Mouse (Mus musculus) kidney, embryonic 16.5 days (tissue): Measurements from ENCODE around the gene Rassf5. TPM values are rescaled to one million over a fixed set of nuclear protein-coding genes. Genes with fewer than 3 reads are reported as not detected.

Source experiments
- ATAC-seq: fragments of 200-750 bp; cut with Nextera tagmentation; 2 replicates; pipeline ENCODE4 v1.8.0; 2017; ENCODE audit warnings: moderate TSS enrichment; ENCODE audit not compliant: low FRiP score, low TSS enrichment
- H3K27ac ChIP-seq: fragments of 300-500 bp; sonication (generic); 2 replicates; pipeline ENCODE4 v1.5.1; 2014; ENCODE audit warnings: low read length
- H3K27me3 ChIP-seq: fragments of 300-500 bp; sonication (generic); 2 replicates; pipeline ENCODE4 v1.6.1; 2014; ENCODE audit warnings: low read length, control low read depth, mixed read lengths; ENCODE audit not compliant: insufficient read depth
- H3K36me3 ChIP-seq: fragments of 300-500 bp; sonication (generic); 2 replicates; pipeline ENCODE4 v1.6.1; 2014; ENCODE audit warnings: low read length, control low read depth, mixed read lengths; ENCODE audit not compliant: insufficient read depth
- H3K4me1 ChIP-seq: fragments of 300-500 bp; sonication (generic); 2 replicates; pipeline ENCODE4 v1.6.1; 2014; ENCODE audit warnings: low read length, control low read depth, mixed read lengths; ENCODE audit not compliant: insufficient read depth
- H3K4me2 ChIP-seq: fragments of 300-500 bp; sonication (generic); replicated peaks from 2 replicates; pipeline ENCODE4 v1.6.1; 2014; ENCODE audit warnings: low read depth, low read length
- H3K4me3 ChIP-seq: fragments of 300-500 bp; sonication (generic); 2 replicates; pipeline ENCODE4 v1.5.1; 2014; ENCODE audit warnings: mild to moderate bottlenecking, low read length
- H3K9ac ChIP-seq: fragments of 300-500 bp; sonication (generic); replicated peaks from 2 replicates; pipeline ENCODE4 v1.6.1; 2014; ENCODE audit warnings: low read length
- H3K9me3 ChIP-seq: fragments of 300-500 bp; sonication (generic); 2 replicates; pipeline ENCODE4 v1.6.1; 2016; ENCODE audit warnings: low read length, control low read depth
- WGBS: fragments of 180-500 bp; shearing (Covaris S2); extraction: QIAGEN DNeasy Blood & Tissue Kit; methylation state at CpG from one replicate; pipeline ENCODE4 v1.1.7; 2014; 5-methylcytosine and 5-hydroxymethylcytosine counted together
- polyA plus RNA-seq: library from polyadenylated mRNA; unstranded; fragments of >200 nt; fragmentation: Nextera tagmentation; extraction: Ambion mirVana; gene quantifications from 2 replicates; pipeline ENCODE4 v1.2.1, GENCODE M21; 2015

Rassf5 gene
- polyA plus RNA-seq, 1 experiment from 2014 or later: 3.1 TPM

DNA sequence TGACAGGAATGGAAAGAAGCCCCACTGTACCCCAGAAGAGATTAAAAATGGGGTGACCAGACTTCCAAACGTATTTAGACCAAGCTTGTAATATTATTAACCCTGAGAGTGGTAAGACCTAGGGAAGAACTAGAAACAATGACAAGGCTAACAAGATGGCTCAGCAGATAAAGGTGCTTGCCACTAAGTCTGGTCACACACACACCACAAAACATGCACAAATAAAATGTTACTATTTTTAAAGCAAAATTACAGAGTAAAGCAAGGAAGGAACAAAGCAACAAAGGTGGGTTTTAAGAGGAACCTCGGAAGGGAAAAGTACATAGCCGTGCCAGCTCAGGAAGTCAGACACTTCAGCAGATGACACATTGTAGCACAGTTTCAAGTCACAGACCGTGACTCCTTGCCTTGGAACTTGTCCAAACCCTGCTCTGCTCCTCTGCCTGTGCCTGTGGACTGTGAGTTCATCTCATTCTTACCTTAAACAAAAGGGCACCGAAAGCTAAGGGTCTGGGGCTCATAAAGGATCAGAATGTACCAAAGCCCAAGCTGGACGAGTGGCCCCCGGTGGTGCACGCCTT, 110.0 kb downstream of the Rassf5 start:
- Histone ChIP-seq H3K9me3 (no peaks in the 10 kb centered on the region), H3K4me3 (no peak overlapping the region), H3K36me3 (peaks cover 1% of the 10 kb centered on the region), H3K27ac (no peak overlapping the region), H3K4me1 (peaks cover 24% of the 10 kb centered on the region), H3K9ac (no peak overlapping the region), H3K27me3 (no peaks in the 10 kb centered on the region), H3K4me2 (no peak overlapping the region)
- ATAC-seq: no peak
- 54% methylated on average over 8 of the region's 8 CpGs for WGBS

GRCm38 (mm10) chr1:131134231-131134630, 110.8 kb downstream of the Rassf5 start:
- no peaks in the 10 kb centered on the region for H3K9me3 ChIP-seq
- H3K27me3 ChIP-seq: no peaks in the 10 kb centered on the region
- peaks cover 9% of the 10 kb centered on the region for H3K36me3 ChIP-seq
- H3K4me2 ChIP-seq: no peak overlapping the region
- H3K4me1 ChIP-seq: peaks cover 21% of the 10 kb centered on the region
- H3K27ac ChIP-seq: no peak overlapping the region
- H3K4me3 ChIP-seq: no peak overlapping the region
- 60% methylated on average over 6 of the region's 6 CpGs for WGBS
- no peak overlapping the region for H3K9ac ChIP-seq
- no peak for ATAC-seq

Other genes starting within 250 kb of the Rassf5 start
- not detected in 2 replicates for gene Il10, start 225.4 kb downstream of the Rassf5 start, polyA plus RNA-seq
- gene Mapkapk2, start 147.4 kb downstream of the Rassf5 start, polyA plus RNA-seq: 26.5 and 43.9 TPM in 2 replicates
- gene Dyrk3, start 106.9 kb downstream of the Rassf5 start, polyA plus RNA-seq: 5.9 and 6.1 TPM in 2 replicates
- gene Eif2d, start 92.1 kb downstream of the Rassf5 start, polyA plus RNA-seq: 70.0 and 70.5 TPM in 2 replicates
- 4.8 and 5.5 TPM in 2 replicates for gene Ikbke, start 34.3 kb upstream of the Rassf5 start, polyA plus RNA-seq